Mouse (Mus musculus) liver, embryonic 15.5 days (tissue): Measurements from ENCODE around the gene Il1f8. TPM values are rescaled to one million over a fixed set of nuclear protein-coding genes. Genes with fewer than 3 reads are reported as not detected.
A peak's percentile ranks its signal among the peaks of the same experiment; 100 is the strongest.
"Not testable (repeated sequence)": the region's sequence is repeated elsewhere in the genome, so short reads cannot be mapped to it uniquely, and the experiment has no call there.

Source experiments
- ATAC-seq: fragments of 200-750 bp; cut with Nextera tagmentation; 2 replicates; pipeline ENCODE4 v1.8.0; 2017; ENCODE audit warnings: moderate number of reproducible peaks, mild to moderate bottlenecking, moderate library complexity; ENCODE audit not compliant: insufficient read depth
- H3K27ac ChIP-seq: fragments of 300-500 bp; sonication (generic); replicated peaks from 2 replicates; pipeline ENCODE4 v1.5.1; 2015; ENCODE audit warnings: mild to moderate bottlenecking, inconsistent platforms
- H3K27me3 ChIP-seq: fragments of 300-500 bp; sonication (generic); 2 replicates; pipeline ENCODE4 v1.6.1; 2015; ENCODE audit warnings: mild to moderate bottlenecking, inconsistent platforms
- H3K36me3 ChIP-seq: fragments of 300-500 bp; sonication (generic); replicated peaks from 2 replicates; pipeline ENCODE4 v1.6.1; 2015; ENCODE audit warnings: moderate library complexity, mild to moderate bottlenecking, inconsistent platforms
- H3K4me1 ChIP-seq: fragments of 300-500 bp; sonication (generic); replicated peaks from 2 replicates; pipeline ENCODE4 v1.6.1; 2015; ENCODE audit warnings: inconsistent platforms
- H3K4me2 ChIP-seq: fragments of 300-500 bp; sonication (generic); 2 replicates; pipeline ENCODE4 v1.6.1; 2015; ENCODE audit warnings: moderate library complexity, mild to moderate bottlenecking, inconsistent platforms
- H3K4me3 ChIP-seq: fragments of 300-500 bp; sonication (generic); replicated peaks from 2 replicates; pipeline ENCODE4 v1.5.1; 2015; ENCODE audit warnings: mild to moderate bottlenecking, inconsistent platforms
- H3K9ac ChIP-seq: fragments of 300-500 bp; sonication (generic); 2 replicates; pipeline ENCODE4 v1.6.1; 2015; ENCODE audit warnings: moderate library complexity, mild to moderate bottlenecking, inconsistent platforms
- H3K9me3 ChIP-seq: fragments of 300-500 bp; sonication (generic); replicated peaks from 2 replicates; pipeline ENCODE4 v1.6.1; 2016; ENCODE audit warnings: inconsistent platforms
- WGBS: fragments of 180-500 bp; shearing (Covaris S2); methylation state at CpG from one replicate; pipeline ENCODE4 v1.1.7; 2015; ENCODE audit warnings: mixed read lengths; ENCODE audit not compliant: insufficient replicate concordance; 5-methylcytosine and 5-hydroxymethylcytosine counted together
- polyA plus RNA-seq: library from polyadenylated mRNA; unstranded; fragments of >200 nt; fragmentation: Nextera tagmentation; extraction: Ambion mirVana; gene quantifications from 2 replicates; pipeline ENCODE4 v1.2.1, GENCODE M21; 2015

The Il1f8 gene
- not detected in 2 replicates for polyA plus RNA-seq

DNA sequence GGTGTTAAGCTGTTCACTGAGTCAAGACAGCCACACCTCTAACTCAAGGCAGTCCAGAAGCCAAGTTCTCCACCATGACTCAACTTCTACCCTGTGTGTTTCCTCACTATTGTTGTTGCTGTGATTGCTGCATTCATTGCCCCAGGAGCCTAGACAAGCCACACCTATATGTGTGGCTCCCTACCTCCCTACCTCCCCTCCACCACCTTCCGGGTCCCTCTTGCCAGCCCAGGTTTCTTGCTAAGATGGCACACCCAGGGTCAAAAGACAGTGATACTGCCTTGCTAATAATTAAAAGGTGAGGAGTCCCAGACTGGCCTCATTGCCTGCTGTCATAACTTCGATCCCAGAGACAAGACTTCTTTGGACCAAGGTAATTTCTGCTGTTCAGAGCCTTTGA lies at the start of gene Il1f8:
Il1f8 (plus strand) TSS at position 301 of the 400 bp plus-strand sequence.
- Histone ChIP-seq H3K36me3 (no peaks in the 10 kb centered on the region), H3K4me2 (no peak within 1 kb of the TSS), H3K9ac (no peak within 1 kb of the TSS), H3K27me3 (no peaks in the 10 kb centered on the region), H3K4me3 (no peak within 1 kb of the TSS), H3K27ac (no peak within 1 kb of the TSS), H3K9me3 (no peaks in the 10 kb centered on the region), H3K4me1 (no peaks in the 10 kb centered on the region)
- no peak for ATAC-seq
- WGBS = 53% methylated on average over 2 of the region's 2 CpGs

DNA sequence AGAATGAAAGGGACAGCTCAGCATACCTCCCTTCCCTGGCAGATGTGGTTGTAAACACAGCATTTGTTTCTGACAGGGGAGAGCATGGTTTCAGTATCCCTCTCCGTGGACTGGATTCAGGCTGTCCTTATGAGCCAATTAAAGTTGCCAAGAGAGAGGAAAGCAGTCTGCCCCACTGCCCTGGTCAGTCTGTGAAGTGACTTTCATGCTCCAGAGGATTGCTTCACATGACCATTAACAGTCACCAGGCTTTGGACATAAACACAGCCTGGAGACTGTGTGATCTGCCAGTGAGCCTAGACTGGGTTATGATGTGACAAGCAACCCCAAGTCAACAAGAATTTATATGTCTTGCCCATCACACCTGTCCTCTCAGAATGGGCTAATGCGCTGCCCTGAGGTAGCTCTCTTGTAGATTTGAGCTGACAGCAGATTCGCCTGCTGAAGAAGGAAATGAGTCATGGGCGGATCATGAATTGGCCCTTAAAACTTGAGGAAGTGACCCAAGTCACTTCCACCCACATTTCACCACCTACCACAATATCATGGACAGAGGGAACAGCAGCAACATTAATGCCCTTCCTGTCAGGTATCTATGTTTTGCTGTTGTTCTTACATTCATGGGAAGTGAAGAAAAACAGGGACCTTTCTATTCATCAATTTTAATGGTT lies 49.2 kb upstream of the Il1f8 start:
- H3K27ac ChIP-seq = no peak overlapping the region
- no peaks in the 10 kb centered on the region for H3K27me3 ChIP-seq
- 46% methylated on average over 4 of the region's 4 CpGs for WGBS
- H3K4me1 ChIP-seq = no peaks in the 10 kb centered on the region
- no peak overlapping the region for H3K4me2 ChIP-seq
- H3K9ac ChIP-seq = no peak overlapping the region
- H3K4me3 ChIP-seq = no peak overlapping the region
- H3K9me3 ChIP-seq = no peaks in the 10 kb centered on the region
- no peak for ATAC-seq
- H3K36me3 ChIP-seq = no peaks in the 10 kb centered on the region

DNA sequence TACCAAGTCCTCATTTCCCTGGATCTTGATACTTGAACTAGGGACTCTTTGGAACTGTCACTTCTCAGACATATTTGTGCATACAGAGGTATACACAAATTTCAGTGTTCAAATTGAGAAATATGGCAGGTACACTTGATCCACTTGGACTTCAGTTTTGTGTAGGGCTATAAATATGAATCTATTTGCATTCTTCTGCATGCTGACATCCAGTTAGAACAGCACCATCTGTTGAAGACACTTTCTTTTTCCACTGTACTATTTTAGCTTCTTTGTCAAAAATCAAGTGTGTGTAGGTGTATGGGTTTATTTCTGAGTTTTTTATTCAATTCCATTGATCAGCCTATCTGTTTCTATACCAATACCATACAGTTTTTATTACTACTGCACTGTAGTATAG lies 43.9 kb upstream of the Il1f8 start:
- ATAC-seq = no peak
- Histone ChIP-seq H3K4me3 (no peak overlapping the region), H3K4me1 (no peaks in the 10 kb centered on the region), H3K4me2 (no peak overlapping the region), H3K27ac (no peak overlapping the region), H3K36me3 (no peaks in the 10 kb centered on the region), H3K9me3 (no peaks in the 10 kb centered on the region), H3K27me3 (no peaks in the 10 kb centered on the region), H3K9ac (no peak overlapping the region)

DNA sequence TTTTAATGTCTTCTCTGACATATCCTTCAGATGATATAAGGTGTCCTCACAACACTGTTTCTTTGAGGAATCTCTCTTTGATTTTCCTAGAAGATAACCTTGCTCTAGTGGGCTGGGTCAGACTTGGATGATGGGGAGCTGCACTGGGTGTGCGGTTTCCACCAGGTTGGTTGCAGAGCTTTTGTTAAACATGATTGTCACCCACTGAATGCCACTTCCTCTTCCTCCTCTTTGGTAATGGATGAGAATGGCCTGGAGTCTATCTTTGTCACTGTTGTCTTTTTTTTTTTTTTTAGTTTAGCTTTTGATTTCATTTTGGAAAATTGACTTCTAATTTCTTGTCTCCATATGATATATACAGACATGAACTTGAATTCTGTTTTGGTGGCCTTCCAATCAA lies 18.6 kb upstream of the Il1f8 start:
- no peak overlapping the region for H3K9ac ChIP-seq
- H3K27me3 ChIP-seq = no peaks in the 10 kb centered on the region
- H3K4me2 ChIP-seq = no peak overlapping the region
- H3K4me1 ChIP-seq = no peaks in the 10 kb centered on the region
- ATAC-seq = no peak
- no peaks in the 10 kb centered on the region for H3K9me3 ChIP-seq
- H3K36me3 ChIP-seq = no peaks in the 10 kb centered on the region
- H3K4me3 ChIP-seq = no peak overlapping the region
- H3K27ac ChIP-seq = no peak overlapping the region
- 50% methylated on average over 1 of the region's 1 CpGs for WGBS

DNA sequence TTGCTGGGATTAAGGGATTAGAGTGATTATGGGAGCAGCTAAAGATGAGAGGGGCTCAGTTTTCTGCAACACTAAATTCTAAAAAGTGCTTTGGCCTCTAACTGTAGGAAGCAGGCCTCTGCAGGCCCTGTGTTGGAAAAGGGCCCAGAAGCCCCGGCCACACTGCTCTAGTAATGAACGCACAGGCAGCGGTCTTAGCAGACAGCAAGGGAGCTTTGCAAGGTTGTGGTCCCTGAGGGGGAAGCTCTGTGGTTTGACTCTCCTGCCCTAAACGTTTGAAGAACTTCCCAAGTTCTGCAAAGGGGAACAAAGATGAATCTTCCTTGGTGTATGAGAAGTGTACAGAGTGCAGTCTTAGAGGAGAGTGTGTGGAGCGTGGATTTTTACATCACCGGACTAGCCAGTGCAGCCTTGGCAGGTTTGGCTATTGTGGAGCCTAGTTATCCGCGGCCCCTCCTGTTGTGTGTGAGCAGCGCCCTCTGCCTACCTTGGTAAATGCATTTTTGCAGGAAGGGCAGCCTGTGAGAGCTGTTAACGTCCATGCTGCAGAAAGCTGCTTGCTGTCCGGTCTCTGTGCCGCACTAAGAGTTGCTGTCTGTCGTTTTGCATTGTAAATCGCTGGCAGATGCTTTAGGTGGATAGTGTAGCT lies 28.8 kb downstream of the Il1f8 start:
- not testable (repeated sequence) for H3K4me1 ChIP-seq, H3K4me3 ChIP-seq, H3K9ac ChIP-seq, H3K36me3 ChIP-seq, ATAC-seq, H3K9me3 ChIP-seq, H3K27me3 ChIP-seq, H3K27ac ChIP-seq
- H3K4me2 ChIP-seq = peak overlapping the region; percentile 20
- 9% methylated on average over 14 of the region's 14 CpGs for WGBS

DNA sequence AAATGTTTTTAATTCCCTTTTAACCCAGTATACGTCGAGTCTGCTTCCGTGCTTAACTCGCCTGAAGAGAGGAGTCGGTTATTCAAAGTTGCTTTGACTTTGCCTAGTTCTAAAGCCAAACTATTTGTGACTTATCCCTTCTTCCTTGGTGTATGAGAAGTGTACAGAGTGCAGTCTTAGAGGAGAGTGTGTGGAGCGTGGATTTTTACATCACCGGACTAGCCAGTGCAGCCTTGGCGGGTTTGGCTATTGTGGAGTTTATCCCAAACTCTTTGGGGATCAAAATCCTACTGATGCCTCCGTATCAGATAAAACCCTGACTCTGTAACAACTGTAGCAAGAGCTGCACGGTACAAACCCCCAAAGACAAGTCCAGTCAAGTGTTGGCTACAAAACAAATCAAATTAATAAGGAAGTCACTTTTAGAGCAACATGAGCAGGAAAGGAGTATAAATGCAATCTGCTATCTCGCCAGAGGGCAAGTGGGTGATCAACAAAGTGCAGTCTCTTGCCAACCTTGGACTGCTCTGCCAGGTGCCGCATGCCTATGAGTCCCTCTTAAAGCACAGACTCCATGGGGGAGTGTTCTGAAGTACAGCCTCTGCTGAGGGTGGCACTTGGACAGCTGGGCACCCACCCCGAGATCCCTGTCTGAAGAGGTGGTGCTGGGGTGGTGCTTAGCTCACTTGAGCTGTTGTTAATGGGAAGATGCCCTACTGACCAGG lies 29.6 kb downstream of the Il1f8 start:
- not testable (repeated sequence) for H3K4me1 ChIP-seq, H3K9ac ChIP-seq, H3K9me3 ChIP-seq, ATAC-seq, H3K4me3 ChIP-seq, H3K27me3 ChIP-seq, H3K36me3 ChIP-seq, H3K27ac ChIP-seq
- H3K4me2 ChIP-seq = peak overlapping the region; percentile 20; the same call in 1 of the 2 replicates
- 48% methylated on average over 13 of the region's 13 CpGs for WGBS

DNA sequence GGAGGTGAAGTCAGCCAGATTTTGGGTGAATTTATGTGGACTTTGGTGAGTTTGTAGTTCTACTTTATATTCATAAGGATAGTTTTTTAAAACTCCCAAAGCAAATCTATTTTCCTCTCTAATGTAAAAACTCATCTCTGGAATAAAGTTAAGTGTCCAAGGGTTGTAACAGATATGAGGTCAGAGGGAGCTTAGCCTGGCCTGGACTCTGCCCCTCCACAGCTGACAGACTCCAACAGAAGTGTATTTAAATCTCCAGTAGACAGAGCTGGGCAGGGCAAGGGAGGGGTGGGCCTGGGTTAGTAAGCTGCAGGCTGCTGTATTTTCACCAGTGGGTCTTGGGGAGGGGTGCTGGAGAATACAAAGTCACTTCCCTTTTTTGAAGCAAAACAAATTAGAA lies 31.1 kb downstream of the Il1f8 start:
- not testable (repeated sequence) for H3K27ac ChIP-seq, ATAC-seq, H3K4me3 ChIP-seq, H3K9ac ChIP-seq, H3K36me3 ChIP-seq, H3K4me1 ChIP-seq, H3K27me3 ChIP-seq, H3K4me2 ChIP-seq, H3K9me3 ChIP-seq

DNA sequence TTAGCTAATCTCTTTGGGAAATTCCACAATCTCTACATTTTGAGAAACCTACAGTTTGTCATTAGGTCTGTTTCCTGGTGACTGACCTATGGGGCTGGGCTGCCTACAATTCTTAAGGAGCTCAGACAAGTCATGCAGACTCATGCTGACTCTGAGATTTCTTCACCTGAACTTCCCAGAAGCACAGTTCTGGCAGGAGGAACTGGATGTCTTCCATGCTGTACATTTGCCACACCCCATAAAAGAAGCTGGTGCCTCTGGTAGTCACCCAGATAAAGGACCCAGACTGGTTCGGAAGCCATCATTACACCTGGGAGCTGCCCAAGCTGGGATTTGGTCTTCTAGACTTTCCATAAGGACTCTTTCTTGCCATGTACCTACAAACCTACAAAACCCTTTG lies 33.2 kb downstream of the Il1f8 start, which contains the start of gene Il1f9:
Il1f9 (plus strand) TSS at position 301 of the 400 bp plus-strand sequence.
- Histone ChIP-seq H3K4me2 (no peak within 1 kb of the TSS), H3K9ac (no peak within 1 kb of the TSS), H3K27me3 (no peaks in the 10 kb centered on the region), H3K27ac (no peak within 1 kb of the TSS), H3K4me3 (no peak within 1 kb of the TSS), H3K9me3 (no peaks in the 10 kb centered on the region), H3K36me3 (no peaks in the 10 kb centered on the region), H3K4me1 (no peaks in the 10 kb centered on the region)
- ATAC-seq = no peak
- WGBS = 62% methylated on average over 1 of the region's 1 CpGs

DNA sequence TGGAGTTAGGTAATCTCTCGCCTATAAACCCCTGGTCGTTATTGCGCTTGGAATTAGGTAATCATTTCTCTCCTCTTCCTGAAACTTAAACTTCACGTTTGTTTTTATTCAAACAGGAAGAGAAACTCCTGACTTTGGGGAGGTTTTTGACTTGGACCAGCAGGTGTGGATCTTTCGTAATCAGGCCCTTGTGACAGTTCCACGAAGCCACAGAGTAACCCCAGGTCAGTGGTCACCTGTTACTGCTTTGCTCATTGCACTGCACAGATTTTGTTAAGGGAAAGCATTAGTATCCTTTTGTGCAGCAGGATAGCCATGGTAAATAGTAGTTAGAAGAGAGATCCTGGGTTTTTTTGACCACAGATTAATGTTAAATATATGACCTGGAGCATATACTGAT lies 34.6 kb downstream of the Il1f8 start:
- ATAC-seq = no peak
- 40% methylated on average over 6 of the region's 6 CpGs for WGBS

DNA sequence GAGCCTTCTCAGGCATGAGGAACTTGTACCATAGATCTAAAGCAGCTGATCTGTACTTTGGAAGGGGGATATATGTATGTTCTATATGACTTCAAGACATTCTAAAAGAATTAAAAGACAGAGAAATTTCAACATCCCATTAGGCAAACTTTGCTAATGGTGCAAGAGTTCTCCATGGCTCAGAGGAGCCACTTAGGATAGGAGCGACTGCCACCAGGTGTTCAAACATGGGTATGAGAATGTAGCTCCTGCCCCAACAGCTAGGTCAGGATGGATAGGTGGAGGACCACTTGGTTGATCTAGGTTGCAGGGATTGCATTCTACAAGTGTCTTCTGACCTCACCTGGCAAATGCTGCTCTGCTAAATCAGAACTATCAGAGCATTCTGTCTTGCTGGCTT lies 35.2 kb downstream of the Il1f8 start:
- no peak overlapping the region for H3K9ac ChIP-seq
- no peaks in the 10 kb centered on the region for H3K36me3 ChIP-seq
- H3K27me3 ChIP-seq = no peaks in the 10 kb centered on the region
- no peak overlapping the region for H3K4me3 ChIP-seq
- no peak overlapping the region for H3K27ac ChIP-seq
- H3K4me2 ChIP-seq = no peak overlapping the region
- WGBS = 52% methylated on average over 1 of the region's 1 CpGs
- no peak for ATAC-seq
- H3K4me1 ChIP-seq = no peaks in the 10 kb centered on the region
- no peaks in the 10 kb centered on the region for H3K9me3 ChIP-seq

More for the DNA sequence above, 34.6 kb downstream of the Il1f8 start:
- H3K9ac ChIP-seq = no peak overlapping the region
- no peaks in the 10 kb centered on the region for H3K4me1 ChIP-seq
- H3K36me3 ChIP-seq = no peaks in the 10 kb centered on the region
- H3K27ac ChIP-seq = no peak overlapping the region
- H3K9me3 ChIP-seq = no peaks in the 10 kb centered on the region
- no peaks in the 10 kb centered on the region for H3K27me3 ChIP-seq
- no peak overlapping the region for H3K4me2 ChIP-seq
- no peak overlapping the region for H3K4me3 ChIP-seq
